Mouse (Mus musculus) spleen, adult 12 weeks (tissue): ENCODE data around the gene Rhobtb1.

ENCODE experiments used
- DNase-seq: peaks from one replicate; pipeline ENCODE4 v3.0.0; 2022; ENCODE audit warnings: low spot score

Rhobtb1 gene

GRCm38 (mm10) chr10:69165125-69165524, 13.9 kb downstream of the Rhobtb1 start:
- DNase-seq, result no peak

DNA sequence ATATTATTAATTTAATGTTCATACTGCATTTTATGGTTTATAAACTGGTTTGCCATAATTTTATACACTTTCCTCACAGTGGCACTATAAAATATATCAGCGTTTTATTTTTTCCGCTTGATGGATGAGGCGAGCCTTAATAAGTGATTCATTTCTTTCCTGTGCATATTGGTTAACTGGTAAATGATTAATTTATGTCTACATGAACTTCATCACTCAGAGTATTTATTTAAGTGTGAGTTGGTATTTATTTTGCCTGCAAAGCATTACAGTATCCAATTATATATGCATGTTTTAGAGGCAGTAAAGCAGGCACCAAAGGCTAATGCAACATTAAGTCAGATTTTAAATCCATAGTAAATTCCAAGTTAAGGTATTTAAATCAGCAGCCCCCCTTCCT, 14.6 kb downstream of the Rhobtb1 start:
- DNase-seq, result no peak

DNA sequence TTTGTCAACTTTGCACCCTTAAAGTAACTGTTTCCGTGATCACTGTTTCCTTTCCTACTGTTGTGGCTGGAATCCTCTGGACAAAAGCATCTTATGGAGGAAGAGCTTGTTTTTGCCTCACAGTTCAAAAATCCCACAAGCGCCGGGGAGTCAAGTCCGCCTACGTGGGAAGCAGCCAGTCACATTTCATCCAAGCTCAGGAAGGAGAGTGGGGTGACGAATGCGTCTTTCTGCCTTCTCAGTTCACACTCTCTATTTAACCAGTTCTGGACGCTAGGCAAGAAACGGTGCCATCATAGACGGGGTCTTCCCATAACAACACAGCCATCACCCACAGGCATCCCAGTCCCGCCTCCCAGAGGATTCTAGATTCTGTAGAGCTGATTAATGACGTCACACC, 15.3 kb downstream of the Rhobtb1 start:
- DNase-seq, result no peak

- no peak for DNase-seq
Observed at GRCm38 (mm10) chr10:69172412-69172811, 21.2 kb downstream of the Rhobtb1 start.

- no peak for DNase-seq
Observed at GRCm38 (mm10) chr10:69176116-69176515, 24.9 kb downstream of the Rhobtb1 start.

- DNase-seq, result no peak
Observed at GRCm38 (mm10) chr10:69179341-69179740, 28.1 kb downstream of the Rhobtb1 start.

DNA sequence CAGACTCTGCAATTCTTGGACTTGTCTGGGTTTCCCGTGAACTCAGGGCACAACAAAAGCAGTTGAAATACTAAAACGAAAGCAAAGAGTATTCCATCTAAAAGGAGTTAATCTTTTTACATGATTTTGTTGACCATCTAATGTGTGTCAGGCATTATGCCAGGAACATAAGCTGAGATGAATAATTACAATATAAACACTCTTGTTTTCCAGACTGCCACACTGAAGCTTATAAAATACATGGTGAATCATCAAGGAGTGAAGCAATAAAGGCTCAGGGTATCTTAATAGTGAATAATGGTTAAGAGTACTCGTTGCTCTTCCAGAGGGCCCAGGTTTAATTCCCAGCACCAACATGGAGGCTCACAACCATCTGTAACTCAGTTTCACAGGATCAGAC, 29.8 kb downstream of the Rhobtb1 start:
- DNase-seq, result no peak

- DNase-seq, result no peak
Observed at GRCm38 (mm10) chr10:69184903-69185302, 33.7 kb downstream of the Rhobtb1 start.

- no peak for DNase-seq
Observed at GRCm38 (mm10) chr10:69185431-69185830, 34.2 kb downstream of the Rhobtb1 start.

DNA sequence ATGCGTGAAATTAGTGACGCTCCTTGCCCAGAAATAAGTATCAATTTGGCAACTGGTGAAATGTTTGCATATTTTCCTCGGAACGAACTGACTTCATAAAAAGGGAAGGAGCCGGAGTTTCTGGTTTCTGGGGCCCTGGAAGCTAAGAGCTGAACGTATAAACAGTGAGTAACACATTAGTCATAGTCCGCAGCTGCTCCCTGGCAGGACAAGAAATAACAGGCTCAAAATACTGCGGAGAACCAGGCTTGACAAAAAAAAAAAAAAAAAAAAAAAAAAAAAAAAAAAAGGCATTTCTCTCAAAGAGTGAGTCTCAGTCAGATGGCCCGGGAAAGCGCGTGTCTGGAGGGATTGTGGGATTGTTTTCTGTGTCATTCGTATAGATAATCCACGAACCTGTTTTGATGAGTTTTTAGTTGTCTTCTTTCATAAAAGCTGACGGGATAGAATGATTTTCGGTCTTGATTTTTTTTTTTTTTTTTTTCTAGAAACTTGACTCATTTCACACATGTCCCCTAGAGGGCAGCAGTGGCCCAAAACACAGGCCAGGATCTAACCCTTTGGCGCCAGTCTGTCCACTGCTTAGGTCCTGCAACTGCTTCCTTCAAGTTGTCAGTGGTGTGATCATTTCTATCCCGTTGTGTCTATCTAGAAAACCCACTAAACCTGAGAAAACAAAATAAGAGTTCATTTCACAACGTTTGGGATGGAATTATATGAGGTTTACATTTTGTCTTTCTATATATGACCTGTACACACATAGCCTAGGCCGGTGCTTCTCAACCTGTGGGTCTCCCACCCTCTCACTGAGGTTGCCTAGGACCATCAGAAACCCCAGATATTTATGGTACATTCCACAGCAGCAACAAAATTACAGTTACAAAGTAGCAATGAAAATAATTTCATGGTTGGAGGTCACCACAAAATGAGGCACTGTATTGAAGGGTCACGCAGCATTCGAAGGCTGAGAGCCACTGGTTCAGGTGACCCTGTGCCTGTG, 35.0 kb downstream of the Rhobtb1 start:
- no peak for DNase-seq

GRCm38 (mm10) chr10:69187773-69188443, 36.7 kb downstream of the Rhobtb1 start:
- DNase-seq, result no peak

- no peak for DNase-seq
Observed at GRCm38 (mm10) chr10:69190434-69191160, 39.4 kb downstream of the Rhobtb1 start.

GRCm38 (mm10) chr10:69192266-69192665, 41.0 kb downstream of the Rhobtb1 start:
- no peak for DNase-seq

DNA sequence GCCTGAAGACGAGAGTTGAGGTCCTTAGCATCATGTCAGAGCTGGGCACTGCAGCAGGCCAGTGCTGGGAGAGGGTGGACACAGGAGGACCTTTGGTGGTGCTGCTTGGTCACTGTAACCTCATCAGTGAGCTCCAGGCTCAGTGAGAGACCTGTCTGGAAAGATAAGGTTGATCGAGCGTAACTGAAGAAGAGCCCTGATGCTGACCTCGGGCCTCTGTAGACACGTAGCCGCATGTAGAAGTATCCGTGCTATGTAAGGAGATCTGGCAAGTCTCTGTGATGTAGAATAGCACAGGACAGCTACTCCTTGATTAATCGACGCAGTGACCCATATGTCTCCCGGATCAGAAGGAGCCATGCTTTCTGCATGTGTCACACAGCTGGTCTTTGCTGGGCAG, 42.5 kb downstream of the Rhobtb1 start:
- DNase-seq, result no peak

GRCm38 (mm10) chr10:69204677-69205400, 53.6 kb downstream of the Rhobtb1 start:
- DNase-seq, result no peak

GRCm38 (mm10) chr10:69206081-69206480, 54.8 kb downstream of the Rhobtb1 start:
- no peak for DNase-seq

GRCm38 (mm10) chr10:69207481-69207880, 56.2 kb downstream of the Rhobtb1 start:
- DNase-seq, result no peak

DNA sequence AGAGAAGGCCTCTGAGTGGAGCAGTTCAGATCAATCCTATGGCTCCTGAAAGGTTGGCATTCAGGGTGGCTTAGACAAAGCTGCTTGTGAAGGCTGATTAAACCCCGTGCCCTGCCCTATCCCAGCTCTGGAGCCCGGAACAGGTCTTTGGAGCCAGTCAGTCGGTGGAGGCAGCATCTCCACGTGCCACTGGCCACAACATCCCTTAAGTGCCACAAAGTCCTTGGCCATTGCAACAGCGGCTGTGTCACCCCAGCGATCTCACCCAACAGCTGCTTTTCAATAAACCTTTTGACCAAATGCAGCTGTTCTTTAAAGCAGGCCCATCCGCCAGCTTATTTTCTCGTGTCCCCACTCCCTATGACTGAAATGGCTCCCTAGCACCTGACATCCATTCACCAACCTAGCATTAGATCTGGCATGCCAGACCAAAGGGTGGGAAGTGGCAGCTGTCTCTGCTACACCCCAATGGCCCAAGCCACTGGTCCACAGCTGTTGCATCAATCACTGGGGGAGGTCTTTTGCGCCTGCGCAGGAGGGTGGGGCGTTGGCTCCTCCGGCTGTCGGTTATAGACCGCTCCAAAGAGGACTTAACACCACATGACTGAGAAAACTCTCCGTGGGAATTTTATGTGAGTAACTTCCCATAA, 56.9 kb downstream of the Rhobtb1 start:
- DNase-seq, result no peak

GRCm38 (mm10) chr10:69208705-69209104, 57.5 kb downstream of the Rhobtb1 start:
- no peak for DNase-seq

GRCm38 (mm10) chr10:69210006-69210405, 58.8 kb downstream of the Rhobtb1 start:
- DNase-seq, result no peak

DNA sequence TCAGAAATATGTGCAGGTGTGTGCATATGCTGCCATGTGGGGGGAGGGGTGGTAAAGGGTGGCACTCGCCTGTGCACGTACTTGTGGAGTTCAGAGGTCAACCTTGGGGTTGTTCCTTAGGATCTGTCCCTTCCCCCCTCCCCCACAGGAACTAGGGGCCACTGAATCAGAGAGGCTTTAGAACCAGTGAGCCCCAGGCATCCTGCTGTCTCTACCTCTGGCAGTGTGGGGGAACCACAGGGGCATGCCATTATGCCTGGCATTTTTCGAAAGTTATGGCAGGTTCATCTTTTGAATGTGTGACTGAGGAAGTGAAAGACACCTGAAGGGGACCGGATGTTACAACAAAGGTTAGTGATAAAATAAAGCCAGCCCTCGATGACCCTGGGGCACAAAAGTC, 59.4 kb downstream of the Rhobtb1 start:
- DNase-seq, result no peak
